Mouse (Mus musculus) frontal cortex, adult 2 months (tissue): Measurements from ENCODE around the gene Gm17651. TPM values are rescaled to one million over a fixed set of nuclear protein-coding genes. Genes with fewer than 3 reads are reported as not detected.

Experiments
- DNase-seq, 2 experiments: peaks; one replicate each; pipeline ENCODE4 v3.0.0; 2022; ENCODE audit warnings: low spot score in 1 of 2; ENCODE audit errors: extremely low spot score in 1 of 2
- polyA plus RNA-seq: library from polyadenylated mRNA; depleted of rRNA; stranded (reverse); fragments of >200 nt; gene quantifications from 2 replicates; pipeline ENCODE4 v1.2.3, GENCODE M21; 2012; rRNA removed

Gene Gm17651
- polyA plus RNA-seq, 1 experiment, result not detected

DNA sequence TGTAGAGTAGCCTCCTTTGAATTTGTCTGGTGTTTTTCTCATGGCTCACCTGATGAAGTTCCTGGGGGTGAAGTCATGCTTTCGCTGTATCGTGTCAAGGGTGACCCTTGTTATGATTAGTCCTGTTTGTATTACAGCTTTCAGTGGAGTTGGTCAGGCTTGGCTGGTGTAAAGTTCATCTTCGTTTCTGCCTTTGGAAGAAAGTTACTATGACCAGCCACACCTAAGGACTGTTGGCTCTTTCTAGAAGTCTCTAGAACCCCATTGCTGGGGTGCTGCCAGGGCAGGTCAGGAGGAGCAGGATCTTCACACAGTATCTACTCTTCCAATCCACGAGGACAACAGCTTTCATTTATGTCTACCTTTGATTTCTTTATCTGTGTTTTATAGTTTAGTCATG, 41.0 kb downstream of the Gm17651 start:
- DNase-seq, result no peak

DNA sequence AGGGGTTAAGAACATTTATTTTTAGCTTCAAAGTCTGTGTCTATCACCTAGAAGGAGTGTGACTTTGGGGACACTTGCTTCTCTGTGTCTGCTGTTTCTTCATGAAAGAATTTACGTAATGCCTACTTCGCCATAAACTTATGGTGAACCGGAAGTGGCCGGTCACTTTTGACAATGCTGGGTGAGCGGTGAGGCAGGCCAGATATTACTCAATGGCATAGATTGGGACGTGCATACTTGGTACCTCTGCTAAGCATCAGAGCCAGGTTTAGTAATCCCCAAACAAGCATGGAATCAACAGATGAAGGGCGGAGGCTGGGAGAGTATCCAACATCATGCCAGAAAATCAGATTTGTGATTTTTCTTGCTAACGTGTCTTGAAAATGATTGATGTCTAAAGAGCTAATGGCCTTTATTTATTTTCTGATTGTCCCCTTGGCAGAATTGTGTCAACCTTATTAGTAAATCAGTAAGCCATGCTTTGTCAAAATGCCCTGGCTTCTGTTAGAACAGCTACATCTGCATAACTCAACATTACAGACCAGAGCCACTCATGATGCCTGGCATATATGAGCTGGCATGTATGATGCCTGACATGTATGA, 43.1 kb downstream of the Gm17651 start:
- DNase-seq, result no peak

DNA sequence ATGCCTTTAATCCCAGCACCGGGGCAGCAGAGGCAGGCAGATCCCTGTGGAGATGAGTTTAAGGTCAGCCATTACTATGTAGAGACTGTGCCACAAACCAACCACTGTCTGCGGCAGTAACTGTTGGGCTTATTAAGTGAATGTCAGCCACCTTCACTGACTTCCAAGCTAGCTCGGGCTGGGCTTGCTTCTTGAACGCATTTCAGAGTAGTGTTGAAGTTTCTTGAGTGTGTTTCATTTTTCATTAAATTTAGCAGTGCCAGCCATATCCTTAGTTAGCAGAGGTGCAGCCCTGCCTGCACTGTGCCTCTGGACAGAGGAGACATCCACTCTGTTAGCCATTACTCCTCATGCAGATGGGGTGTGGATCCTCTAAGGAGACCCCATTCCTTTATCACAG, 43.7 kb downstream of the Gm17651 start:
- DNase-seq, result no peak

DNA sequence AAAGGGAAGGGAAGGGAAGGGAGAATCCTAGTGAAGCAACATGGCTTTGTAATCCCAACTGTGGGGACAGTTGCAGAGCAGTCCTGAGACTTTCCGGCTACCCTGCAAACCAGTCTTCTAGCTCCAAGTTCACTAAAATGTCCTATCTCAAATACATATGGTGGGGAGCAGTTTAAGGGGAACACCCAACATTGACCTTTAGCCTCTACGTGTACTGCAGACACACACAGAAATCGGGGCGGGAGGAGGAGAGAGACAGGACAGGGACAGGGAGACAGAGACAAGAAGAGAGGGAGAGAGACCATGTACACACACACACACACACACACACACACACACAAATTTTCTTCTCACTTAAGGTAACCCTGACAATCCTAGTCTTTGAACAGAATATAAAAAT, 44.6 kb downstream of the Gm17651 start:
- DNase-seq, result no peak

DNA sequence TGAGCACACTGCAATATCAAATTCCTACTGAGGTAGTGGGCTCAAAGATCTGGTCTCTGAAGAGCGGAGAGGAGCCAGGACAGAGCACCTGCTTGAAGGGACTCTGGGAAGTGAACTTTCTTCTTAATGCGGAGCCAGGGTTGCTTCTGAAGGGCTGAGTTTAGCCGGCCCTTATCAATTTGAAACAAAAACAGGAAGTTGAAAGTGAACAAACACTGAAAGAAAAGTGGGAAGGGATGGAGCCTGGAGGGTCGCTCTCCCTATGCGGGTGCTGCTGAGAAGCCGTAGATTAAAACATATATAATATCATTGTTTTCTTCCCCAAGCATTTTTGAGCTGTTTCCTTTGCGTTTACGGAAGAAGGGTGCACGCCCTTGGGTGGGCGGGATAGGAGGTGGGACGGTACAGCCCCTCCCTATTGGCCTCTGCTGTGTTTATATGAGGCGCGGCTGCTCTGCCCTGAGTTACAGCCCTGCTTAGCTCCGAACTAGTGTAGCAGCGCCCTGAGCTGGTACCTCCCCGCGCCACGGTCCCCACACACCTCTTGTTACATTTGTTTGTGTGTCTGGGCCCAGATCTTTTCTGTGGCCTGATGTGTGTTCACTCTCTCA, 46.0 kb downstream of the Gm17651 start, which contains the start of gene Fmo5:
Fmo5 (plus strand) TSS at position 414 of the 611 bp plus-strand sequence.
- no peak for DNase-seq

DNA sequence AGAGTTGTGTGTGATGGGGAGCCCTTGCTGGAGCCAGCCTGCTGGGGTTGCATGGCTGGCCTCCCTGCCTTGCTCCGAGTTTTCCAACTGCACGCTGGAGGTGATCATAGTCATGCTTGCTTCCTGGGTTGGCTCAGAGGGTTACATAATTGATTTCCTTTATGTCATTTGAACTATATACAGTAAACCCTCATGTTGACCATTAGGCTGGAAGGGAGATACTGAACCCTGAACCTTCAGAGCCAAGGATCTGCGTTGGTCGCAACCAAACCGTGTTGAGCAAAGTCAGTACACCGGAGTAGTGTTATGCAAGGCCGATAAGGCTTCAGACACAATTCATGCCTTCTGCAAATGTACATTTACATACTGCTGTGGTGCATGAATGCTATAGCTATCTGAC, 46.6 kb downstream of the Gm17651 start:
- no peak for DNase-seq

DNA sequence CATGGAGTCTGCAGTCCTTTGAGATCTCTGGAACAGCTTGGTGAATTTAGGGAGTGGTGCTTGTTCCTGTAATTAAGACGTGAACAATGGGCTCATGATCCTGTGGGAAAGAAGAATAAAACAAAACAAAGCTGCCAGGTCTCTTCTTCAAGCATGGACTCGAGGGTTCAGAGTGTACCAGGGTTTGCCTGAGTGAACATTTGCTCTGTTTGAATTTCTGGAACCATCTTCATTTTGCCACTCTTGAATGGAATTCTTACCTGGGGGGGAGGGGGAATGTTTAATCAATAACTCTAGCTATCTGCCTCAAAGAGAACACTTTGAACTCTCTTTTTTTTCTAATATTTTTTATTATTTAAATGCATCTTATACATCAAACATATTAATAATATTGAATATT, 49.9 kb downstream of the Gm17651 start:
- DNase-seq, result no peak

Other genes with a start within 250 kb of the Gm17651 start
- 7.1 and 7.8 TPM in 2 replicates for gene Chd1l, start 64.5 kb downstream of the Gm17651 start, polyA plus RNA-seq
- gene Fmo5, start 45.9 kb downstream of the Gm17651 start, polyA plus RNA-seq, result 2.5 and 3.3 TPM in 2 replicates
- 25.0 and 26.1 TPM in 2 replicates for gene Prkab2, start 16.5 kb downstream of the Gm17651 start, polyA plus RNA-seq
- gene Pde4dip, start 214.0 kb upstream of the Gm17651 start, polyA plus RNA-seq, result 108 and 109 TPM in 2 replicates
- 63.2 and 65.8 TPM in 2 replicates for gene Sec22b, start 226.5 kb upstream of the Gm17651 start, polyA plus RNA-seq